In genomic region chr7:34196132-34197128, GRCm38 (mm10) we compare ENCODE assay signal across 8 mouse cellular contexts. TPM values are rescaled to one million over a fixed set of nuclear protein-coding genes. Genes with fewer than 3 reads are reported as not detected.
DNase-seq lines count a peak whose midpoint lies in the region; ATAC-seq and TF ChIP-seq lines count a peak whose summit lies in the region.

Gene Pdcd2l, minus strand, starts transcription at chr7:34196661.

- H3K79me2 ChIP-seq in heart, adult 2 months (replicated peaks; ENCODE audit: control insufficient read depth, insufficient read depth, low read length) = peaks cover 3% of the 10 kb centered on the region; the same call in 1 of the 2 replicates

- H3K27ac ChIP-seq in embryonic facial prominence, embryonic 13.5 days = peak within 1 kb of the TSS; percentile 78
- peak within 1 kb of the TSS; percentile 81 for H3K27ac ChIP-seq in heart, adult 2 months
- H3K27ac ChIP-seq in limb, embryonic 13.5 days = peak within 1 kb of the TSS; percentile 58
- peak within 1 kb of the TSS; percentile 74 for H3K27ac ChIP-seq in midbrain, embryonic 16.5 days (ENCODE audit: low read length)

- H3K9ac ChIP-seq in embryonic facial prominence, embryonic 13.5 days = peak within 1 kb of the TSS; percentile 97
- peak within 1 kb of the TSS; percentile 97 for H3K9ac ChIP-seq in heart, adult 2 months (ENCODE audit: low read depth, low read length)
- H3K9ac ChIP-seq in limb, embryonic 13.5 days = peak within 1 kb of the TSS; percentile 94
- peak within 1 kb of the TSS; percentile 92 for H3K9ac ChIP-seq in midbrain, embryonic 16.5 days (ENCODE audit: low read depth, low read length)

- TF ChIP-seq POLR2A in heart, adult 2 months (IDR thresholded peaks at IDR 0.05; ENCODE audit: insufficient read depth, low read depth, low read length) = peak; percentile 72; the same call in 1 of the 2 replicates

- ATAC-seq in embryonic facial prominence, embryonic 13.5 days (ENCODE audit: insufficient number of reproducible peaks, insufficient read depth, low FRiP score, low TSS enrichment, low read depth) = peak; percentile 87
- ATAC-seq in limb, embryonic 13.5 days (ENCODE audit: low FRiP score, low read depth) = peak; percentile 94
- ATAC-seq in midbrain, embryonic 16.5 days = peak; percentile 92

- peak; percentile 84 for DNase-seq in 3134 (ENCODE audit: extremely low read depth, insufficient read length, low spot score)
- DNase-seq in adrenal gland, postnatal 36 days = peak; percentile 93 to 95
- peak; percentile 91 to 96 for DNase-seq in heart, adult 2 months
- peak; percentile 87 to 93 for DNase-seq in kidney, adult 8-10 months
- peak; percentile 88 to 94 for DNase-seq in spleen, postnatal 10 days (ENCODE audit: low spot score in 2 of 2)

- H3K4me1 ChIP-seq in embryonic facial prominence, embryonic 13.5 days = peaks cover 8% of the 10 kb centered on the region
- no peaks in the 10 kb centered on the region for H3K4me1 ChIP-seq in heart, adult 2 months (ENCODE audit: control insufficient read depth, insufficient read depth, low read length)
- peaks cover 7% of the 10 kb centered on the region for H3K4me1 ChIP-seq in limb, embryonic 13.5 days
- H3K4me1 ChIP-seq in midbrain, embryonic 16.5 days (ENCODE audit: control insufficient read depth, insufficient read depth, low read length) = peaks cover 7% of the 10 kb centered on the region

- no peaks in the 10 kb centered on the region for H3K27me3 ChIP-seq in embryonic facial prominence, embryonic 13.5 days
- H3K27me3 ChIP-seq in heart, adult 2 months (ENCODE audit: control insufficient read depth, insufficient read depth, low read length) = no peaks in the 10 kb centered on the region
- H3K27me3 ChIP-seq in limb, embryonic 13.5 days = no peaks in the 10 kb centered on the region
- no peaks in the 10 kb centered on the region for H3K27me3 ChIP-seq in midbrain, embryonic 16.5 days (ENCODE audit: control insufficient read depth, insufficient read depth, low read depth, low read length)

- TF ChIP-seq CTCF in heart, adult 2 months (IDR thresholded peaks at IDR 0.05) = no peak

- intact Hi-C loops in heart, adult 2 months (cut with DNase I) = loop anchor here (2.0 kb wide), 2 partner anchors 28 to 34 kb away; partner anchors contain the start of genes Gpi1 and Uba2

- TF ChIP-seq EP300 in heart, adult 2 months (IDR thresholded peaks at IDR 0.05; ENCODE audit: insufficient read depth, low read depth, low read length) = 0 out of 2 replicates have a peak, but pooled peaks have one; percentile 46

- H3K9me3 ChIP-seq in embryonic facial prominence, embryonic 13.5 days = no peaks in the 10 kb centered on the region
- 0 out of 2 replicates have a peak, but pooled peaks cover 5% of the 10 kb centered on the region for H3K9me3 ChIP-seq in limb, embryonic 13.5 days
- no peaks in the 10 kb centered on the region for H3K9me3 ChIP-seq in midbrain, embryonic 16.5 days (replicated peaks; ENCODE audit: control insufficient read depth, low read length, poor library complexity, severe bottlenecking)

- 4% methylated on average over 70 of the region's 70 CpGs for WGBS in embryonic facial prominence, embryonic 13.5 days
- under 1% methylated on average over 70 of the region's 70 CpGs for WGBS in heart, adult 2 months
- WGBS in limb, embryonic 13.5 days = 3% methylated on average over 67 of the region's 70 CpGs
- WGBS in midbrain, embryonic 16.5 days = 4% methylated on average over 68 of the region's 70 CpGs

- H3K4me3 ChIP-seq in embryonic facial prominence, embryonic 13.5 days = peak within 1 kb of the TSS; percentile 98
- peak within 1 kb of the TSS; percentile 93 for H3K4me3 ChIP-seq in heart, adult 2 months
- peak within 1 kb of the TSS; percentile 97 for H3K4me3 ChIP-seq in limb, embryonic 13.5 days
- H3K4me3 ChIP-seq in midbrain, embryonic 16.5 days (ENCODE audit: low read depth, low read length) = peak within 1 kb of the TSS; percentile 97

- peak within 1 kb of the TSS; percentile 82 for H3K4me2 ChIP-seq in embryonic facial prominence, embryonic 13.5 days
- peak within 1 kb of the TSS; percentile 83 for H3K4me2 ChIP-seq in limb, embryonic 13.5 days (replicated peaks)
- H3K4me2 ChIP-seq in midbrain, embryonic 16.5 days (ENCODE audit: low read length) = peak within 1 kb of the TSS; percentile 86

- peaks cover 31% of the 10 kb centered on the region for H3K36me3 ChIP-seq in embryonic facial prominence, embryonic 13.5 days
- no peaks in the 10 kb centered on the region; the same call in 1 of the 2 replicates for H3K36me3 ChIP-seq in heart, adult 2 months (ENCODE audit: control insufficient read depth, insufficient read depth, low read length)
- H3K36me3 ChIP-seq in limb, embryonic 13.5 days = peaks cover 31% of the 10 kb centered on the region
- H3K36me3 ChIP-seq in midbrain, embryonic 16.5 days (ENCODE audit: control insufficient read depth, insufficient read depth, low read length) = peaks cover 18% of the 10 kb centered on the region

RNA-seq across cellular contexts. Expression of gene Pdcd2l, which starts in this region (rescaled TPM):
- total RNA-seq in adrenal gland, postnatal 36 days (2021) = 10 to 100 TPM; 21.8 to 23.9 TPM
- 59.4 and 70.0 TPM in 2 replicates for polyA plus RNA-seq in embryonic facial prominence, embryonic 13.5 days (2015; fragmentation: Nextera tagmentation; extraction: Ambion mirVana)
- 10 to 100 TPM; 14.8 to 20.6 TPM for total RNA-seq in heart, adult 2 months (2021)
- 18.8 and 30.0 TPM in 2 replicates for polyA plus RNA-seq in heart, adult 2 months (2012; rRNA removed)
- 69.0 and 73.2 TPM in 2 replicates for polyA plus RNA-seq in limb, embryonic 13.5 days (2015; fragmentation: Nextera tagmentation; extraction: Ambion mirVana)
- 76.9 and 84.3 TPM in 2 replicates for polyA plus RNA-seq in midbrain, embryonic 16.5 days (2015; fragmentation: Nextera tagmentation; extraction: Ambion mirVana)

Comparison
In these comparisons a context has a peak if more than half of its experiments do, and no peak if none do; other contexts are left out.
1. Peak in every context shown above with its lines: DNase-seq, ATAC-seq, H3K4me3 ChIP-seq and H3K27ac ChIP-seq.